In the genomic region with DNA sequence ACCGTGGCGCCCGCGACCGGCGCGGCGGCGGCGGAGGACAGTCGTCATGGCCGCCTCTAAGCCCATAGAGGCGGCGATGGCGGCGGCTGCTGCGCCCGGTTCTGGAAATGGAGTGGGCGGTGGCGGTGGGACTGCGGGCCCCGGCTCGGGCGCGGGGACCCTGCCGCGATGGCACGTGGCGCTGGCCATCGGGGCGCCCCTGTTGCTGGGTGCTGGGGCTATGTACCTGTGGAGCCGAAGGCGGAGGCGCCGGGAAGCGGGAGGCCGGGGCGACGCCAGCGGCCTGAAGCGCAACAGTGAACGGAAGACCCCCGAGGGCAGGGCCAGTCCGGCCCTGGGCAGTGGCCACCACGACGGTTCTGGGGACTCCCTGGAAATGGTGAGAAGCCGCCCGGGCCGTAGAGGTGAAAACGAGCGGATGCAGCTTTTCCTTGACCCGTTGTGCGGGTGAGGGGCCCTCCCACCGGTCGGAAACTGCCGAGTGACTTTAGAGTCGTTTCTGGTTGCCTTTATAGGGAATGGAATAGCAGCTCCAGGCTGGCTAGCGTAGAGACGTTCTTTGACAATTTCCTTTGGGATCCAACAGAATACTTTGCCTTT, we compare ENCODE assay signal across 8 mouse cellular contexts. TPM values are rescaled to one million over a fixed set of nuclear protein-coding genes. Genes with fewer than 3 reads are reported as not detected.
DNase-seq lines count a peak whose midpoint lies in the region; ATAC-seq lines count a peak whose summit lies in the region.

No protein-coding gene starts in this region.

- no peaks in the 10 kb centered on the region for H3K27me3 ChIP-seq in heart, embryonic 11.5 days (ENCODE audit: control insufficient read depth, insufficient read depth, low read length)
- H3K27me3 ChIP-seq in hindbrain, embryonic 13.5 days, result 0 out of 2 replicates have a peak, but pooled peaks cover 7% of the 10 kb centered on the region
- no peaks in the 10 kb centered on the region for H3K27me3 ChIP-seq in midbrain, embryonic 11.5 days (ENCODE audit: control insufficient read depth, insufficient read depth, low read length)

- H3K4me2 ChIP-seq in heart, embryonic 11.5 days, result peak overlapping the region; percentile 67
- peak overlapping the region; percentile 68 for H3K4me2 ChIP-seq in hindbrain, embryonic 13.5 days
- peak overlapping the region; percentile 68 for H3K4me2 ChIP-seq in midbrain, embryonic 11.5 days

- peak overlapping the region; percentile 92 for H3K9ac ChIP-seq in heart, embryonic 11.5 days (ENCODE audit: low read depth, low read length)
- H3K9ac ChIP-seq in hindbrain, embryonic 13.5 days, result peak overlapping the region; percentile 96
- peak overlapping the region; percentile 90 for H3K9ac ChIP-seq in midbrain, embryonic 11.5 days (ENCODE audit: low read length)

- intact Hi-C loops in heart, postnatal 10 days (cut with DNase I), result loop anchor here (5.0 kb wide), 1 partner anchor 475 kb away; no protein-coding TSS in a partner anchor

- H3K4me1 ChIP-seq in heart, embryonic 11.5 days (ENCODE audit: control insufficient read depth, insufficient read depth, low read length), result peaks cover 13% of the 10 kb centered on the region
- H3K4me1 ChIP-seq in brown adipose tissue, adult 24 weeks (ENCODE audit: control insufficient read depth, insufficient read depth, insufficient read length, low read length), result peaks cover 8% of the 10 kb centered on the region
- H3K4me1 ChIP-seq in hindbrain, embryonic 13.5 days (replicated peaks), result peaks cover 25% of the 10 kb centered on the region
- peaks cover 12% of the 10 kb centered on the region for H3K4me1 ChIP-seq in midbrain, embryonic 11.5 days (ENCODE audit: control insufficient read depth, insufficient read depth, low read length)

- H3K9me3 ChIP-seq in heart, embryonic 11.5 days (replicated peaks; ENCODE audit: control insufficient read depth, low read length), result no peaks in the 10 kb centered on the region
- no peaks in the 10 kb centered on the region for H3K9me3 ChIP-seq in hindbrain, embryonic 13.5 days
- H3K9me3 ChIP-seq in midbrain, embryonic 11.5 days (ENCODE audit: control insufficient read depth, low read length), result no peaks in the 10 kb centered on the region

- no peaks in the 10 kb centered on the region for H3K36me3 ChIP-seq in heart, embryonic 11.5 days (ENCODE audit: control insufficient read depth, insufficient read depth, low read length)
- no peaks in the 10 kb centered on the region for H3K36me3 ChIP-seq in hindbrain, embryonic 13.5 days
- H3K36me3 ChIP-seq in midbrain, embryonic 11.5 days (ENCODE audit: control insufficient read depth, insufficient read depth, low read length), result no peaks in the 10 kb centered on the region

- H3K27ac ChIP-seq in heart, embryonic 11.5 days (ENCODE audit: low read depth, low read length), result peak overlapping the region; percentile 90
- peak overlapping the region; percentile 86 for H3K27ac ChIP-seq in brown adipose tissue, adult 24 weeks (replicated peaks; ENCODE audit: low read depth, low read length)
- H3K27ac ChIP-seq in hindbrain, embryonic 13.5 days, result peak overlapping the region; percentile 97
- peak overlapping the region; percentile 88 for H3K27ac ChIP-seq in midbrain, embryonic 11.5 days (ENCODE audit: low read depth, low read length)

- under 1% methylated on average over 59 of the region's 59 CpGs for WGBS in heart, embryonic 11.5 days (ENCODE audit: insufficient replicate concordance)
- under 1% methylated on average over 59 of the region's 59 CpGs for WGBS in hindbrain, embryonic 13.5 days
- WGBS in midbrain, embryonic 11.5 days, result under 1% methylated on average over 59 of the region's 59 CpGs

- H3K4me3 ChIP-seq in heart, embryonic 11.5 days (ENCODE audit: low read depth, low read length), result peak overlapping the region; percentile 95
- peak overlapping the region; percentile 92 for H3K4me3 ChIP-seq in brown adipose tissue, adult 24 weeks (ENCODE audit: insufficient read depth, low read depth, low read length)
- H3K4me3 ChIP-seq in hindbrain, embryonic 13.5 days, result peak overlapping the region; percentile 99
- peak overlapping the region; percentile 86 for H3K4me3 ChIP-seq in midbrain, embryonic 11.5 days (ENCODE audit: low read depth, low read length)

- ATAC-seq in heart, embryonic 11.5 days (replicated peaks; ENCODE audit: insufficient number of reproducible peaks, low FRiP score, low TSS enrichment), result peak; percentile 43; the same call in 1 of the 2 replicates
- no peak; the same call in 1 of the 2 replicates for ATAC-seq in hindbrain, embryonic 13.5 days (ENCODE audit: low FRiP score)
- peak; percentile 49; the same call in 1 of the 2 replicates for ATAC-seq in midbrain, embryonic 11.5 days (ENCODE audit: low FRiP score)

- DNase-seq in heart, postnatal 10 days, result no peak
- peak; percentile 43 for DNase-seq in 416B (ENCODE audit: low read depth)
- peak; percentile 93 for DNase-seq in midbrain, embryonic 11.5 days (ENCODE audit: low spot score, missing footprints)
- no peak for DNase-seq in cerebellum, postnatal 25 days
- DNase-seq in frontal cortex, adult 2 months (ENCODE audit: extremely low spot score in 1 of 2, low spot score in 1 of 2), result no peak

RNA-seq across cellular contexts. Expression of a gene that starts 0.4 kb away (rescaled TPM):
- 48.3 and 53.7 TPM in 2 replicates for polyA plus RNA-seq in heart, embryonic 11.5 days (2014; fragmentation: Nextera tagmentation; extraction: Ambion mirVana)
- total RNA-seq in heart, postnatal 10 days (2021), result 10 to 100 TPM; 56.7 to 58.4 TPM
- polyA plus RNA-seq in brown adipose tissue, adult 24 weeks (2012; ENCODE audit: insufficient read depth, insufficient read length, missing spikeins), result 34.9 and 35.8 TPM in 2 replicates
- polyA plus RNA-seq in hindbrain, embryonic 13.5 days (2015; fragmentation: Nextera tagmentation; extraction: Ambion mirVana), result 54.6 and 54.7 TPM in 2 replicates
- 67.9 and 74.1 TPM in 2 replicates for polyA plus RNA-seq in midbrain, embryonic 11.5 days (2014; fragmentation: Nextera tagmentation; extraction: Ambion mirVana)
- polyA plus RNA-seq in frontal cortex, adult 2 months (2012; rRNA removed), result 53.1 and 59.1 TPM in 2 replicates

RNA-seq across cellular contexts. Expression of a gene that starts 45.2 kb away (rescaled TPM):
- 43.0 and 46.3 TPM in 2 replicates for polyA plus RNA-seq in heart, embryonic 11.5 days (2014; fragmentation: Nextera tagmentation; extraction: Ambion mirVana)
- 10 to 100 TPM; 33.4 to 34.8 TPM for total RNA-seq in heart, postnatal 10 days (2021)
- 96.0 and 102 TPM in 2 replicates for polyA plus RNA-seq in brown adipose tissue, adult 24 weeks (2012; ENCODE audit: insufficient read depth, insufficient read length, missing spikeins)
- 39.9 and 45.0 TPM in 2 replicates for polyA plus RNA-seq in hindbrain, embryonic 13.5 days (2015; fragmentation: Nextera tagmentation; extraction: Ambion mirVana)
- 43.9 and 49.9 TPM in 2 replicates for polyA plus RNA-seq in midbrain, embryonic 11.5 days (2014; fragmentation: Nextera tagmentation; extraction: Ambion mirVana)
- 14.1 and 15.3 TPM in 2 replicates for polyA plus RNA-seq in frontal cortex, adult 2 months (2012; rRNA removed)

RNA-seq across cellular contexts. Expression of a gene that starts 50.7 kb away (rescaled TPM):
- not detected in 2 replicates for polyA plus RNA-seq in heart, embryonic 11.5 days (2014; fragmentation: Nextera tagmentation; extraction: Ambion mirVana)
- total RNA-seq in heart, postnatal 10 days (2021), result not detected
- not detected in 2 replicates for polyA plus RNA-seq in brown adipose tissue, adult 24 weeks (2012; ENCODE audit: insufficient read depth, insufficient read length, missing spikeins)
- 0.08 and 0.17 TPM in 2 replicates for polyA plus RNA-seq in hindbrain, embryonic 13.5 days (2015; fragmentation: Nextera tagmentation; extraction: Ambion mirVana)
- polyA plus RNA-seq in midbrain, embryonic 11.5 days (2014; fragmentation: Nextera tagmentation; extraction: Ambion mirVana), result not detected in 2 replicates
- polyA plus RNA-seq in frontal cortex, adult 2 months (2012; rRNA removed), result 0.08 TPM in 1 of 2 replicates, not detected in the other

Comparison
In these comparisons a context has a peak if more than half of its experiments do, and no peak if none do; other contexts are left out.
1. DNase-seq: peak in 416B (single experiment) and midbrain, embryonic 11.5 days (single experiment); none in heart, postnatal 10 days (0 of 2), cerebellum, postnatal 25 days (0 of 2) and frontal cortex, adult 2 months (0 of 2).
2. Peak in every context shown above with its lines, with median percentiles within 50 percentile points of each other: H3K27ac ChIP-seq, H3K4me2 ChIP-seq, H3K4me3 ChIP-seq and H3K9ac ChIP-seq.